Mouse (Mus musculus): ENCODE results near the gene Zfp207.
"Not testable (repeated sequence)": the region's sequence is repeated elsewhere in the genome, so short reads cannot be mapped to it uniquely, and the experiment has no call there.

Gene Zfp207

GRCm38 (mm10) chr11:80383019-80383625 is at the start of gene Zfp207:
Zfp207 (plus strand) TSS chr11:80383279.
- peak; percentile 98 for DNase-seq (ENCODE audit: extremely low spot score, low spot score)

GRCm38 (mm10) chr11:80335609-80336350 is 47.3 kb upstream of the Zfp207 start:
- DNase-seq (ENCODE audit: extremely low spot score, low spot score), result peak; percentile 78

- DNase-seq (ENCODE audit: extremely low spot score, low spot score), result no peak
Measured at GRCm38 (mm10) chr11:80336351-80336730, 46.7 kb upstream of the Zfp207 start.

GRCm38 (mm10) chr11:80342482-80342881 is 40.6 kb upstream of the Zfp207 start:
- no peak for DNase-seq (ENCODE audit: extremely low spot score, low spot score)

GRCm38 (mm10) chr11:80351832-80352430 is 31.1 kb upstream of the Zfp207 start:
- DNase-seq (ENCODE audit: extremely low spot score, low spot score), result peak; percentile 86

- DNase-seq (ENCODE audit: extremely low spot score, low spot score), result no peak
Measured at GRCm38 (mm10) chr11:80354832-80355231, 28.2 kb upstream of the Zfp207 start.

GRCm38 (mm10) chr11:80368949-80369348 is 14.1 kb upstream of the Zfp207 start:
- DNase-seq (ENCODE audit: extremely low spot score, low spot score), result no peak

- no peak for DNase-seq (ENCODE audit: extremely low spot score, low spot score)
Measured at GRCm38 (mm10) chr11:80376651-80377050, 6.4 kb upstream of the Zfp207 start.

- DNase-seq (ENCODE audit: extremely low spot score, low spot score), result peak; percentile 89
Measured at GRCm38 (mm10) chr11:80377712-80378451, 5.2 kb upstream of the Zfp207 start, which contains the start of gene 5730455P16Rik. 5730455P16Rik (minus strand) TSS chr11:80378034.

- not testable (repeated sequence) for DNase-seq (ENCODE audit: extremely low spot score, low spot score)
Measured at GRCm38 (mm10) chr11:80378452-80379068, 4.5 kb upstream of the Zfp207 start.

- not testable (repeated sequence) for DNase-seq (ENCODE audit: extremely low spot score, low spot score)
Measured at GRCm38 (mm10) chr11:80379184-80379583, 3.9 kb upstream of the Zfp207 start.

- peak; percentile 52 for DNase-seq (ENCODE audit: extremely low spot score, low spot score)
Measured at GRCm38 (mm10) chr11:80382626-80383018, 457 bp upstream of the Zfp207 start.

- no peak for DNase-seq (ENCODE audit: extremely low spot score, low spot score)
Measured at GRCm38 (mm10) chr11:80383626-80384046, 557 bp downstream of the Zfp207 start.

- no peak for DNase-seq (ENCODE audit: extremely low spot score, low spot score)
Measured at GRCm38 (mm10) chr11:80384461-80384860, 1.4 kb downstream of the Zfp207 start.

GRCm38 (mm10) chr11:80385055-80385454 is 2.0 kb downstream of the Zfp207 start:
- DNase-seq (ENCODE audit: extremely low spot score, low spot score), result no peak

GRCm38 (mm10) chr11:80386790-80387189 is 3.7 kb downstream of the Zfp207 start:
- no peak for DNase-seq (ENCODE audit: extremely low spot score, low spot score)

- DNase-seq (ENCODE audit: extremely low spot score, low spot score), result no peak
Measured at GRCm38 (mm10) chr11:80389885-80390284, 6.8 kb downstream of the Zfp207 start.

GRCm38 (mm10) chr11:80391407-80392120 is 8.5 kb downstream of the Zfp207 start:
- no peak for DNase-seq (ENCODE audit: extremely low spot score, low spot score)

- no peak for DNase-seq (ENCODE audit: extremely low spot score, low spot score)
Measured at GRCm38 (mm10) chr11:80395930-80396329, 12.9 kb downstream of the Zfp207 start.

- DNase-seq (ENCODE audit: extremely low spot score, low spot score), result no peak
Measured at GRCm38 (mm10) chr11:80396617-80397016, 13.5 kb downstream of the Zfp207 start.

- DNase-seq (ENCODE audit: extremely low spot score, low spot score), result not testable (repeated sequence)
Measured at GRCm38 (mm10) chr11:80407878-80408277, 24.8 kb downstream of the Zfp207 start.

All from neural tube, embryonic 10.5 days (tissue).